Mouse (Mus musculus) spleen, adult 12 weeks (tissue): ENCODE results near the gene Shisa5.

Experiments used
- DNase-seq: peaks from one replicate; pipeline ENCODE4 v3.0.0; 2022; ENCODE audit warnings: low spot score

The Shisa5 gene

DNA sequence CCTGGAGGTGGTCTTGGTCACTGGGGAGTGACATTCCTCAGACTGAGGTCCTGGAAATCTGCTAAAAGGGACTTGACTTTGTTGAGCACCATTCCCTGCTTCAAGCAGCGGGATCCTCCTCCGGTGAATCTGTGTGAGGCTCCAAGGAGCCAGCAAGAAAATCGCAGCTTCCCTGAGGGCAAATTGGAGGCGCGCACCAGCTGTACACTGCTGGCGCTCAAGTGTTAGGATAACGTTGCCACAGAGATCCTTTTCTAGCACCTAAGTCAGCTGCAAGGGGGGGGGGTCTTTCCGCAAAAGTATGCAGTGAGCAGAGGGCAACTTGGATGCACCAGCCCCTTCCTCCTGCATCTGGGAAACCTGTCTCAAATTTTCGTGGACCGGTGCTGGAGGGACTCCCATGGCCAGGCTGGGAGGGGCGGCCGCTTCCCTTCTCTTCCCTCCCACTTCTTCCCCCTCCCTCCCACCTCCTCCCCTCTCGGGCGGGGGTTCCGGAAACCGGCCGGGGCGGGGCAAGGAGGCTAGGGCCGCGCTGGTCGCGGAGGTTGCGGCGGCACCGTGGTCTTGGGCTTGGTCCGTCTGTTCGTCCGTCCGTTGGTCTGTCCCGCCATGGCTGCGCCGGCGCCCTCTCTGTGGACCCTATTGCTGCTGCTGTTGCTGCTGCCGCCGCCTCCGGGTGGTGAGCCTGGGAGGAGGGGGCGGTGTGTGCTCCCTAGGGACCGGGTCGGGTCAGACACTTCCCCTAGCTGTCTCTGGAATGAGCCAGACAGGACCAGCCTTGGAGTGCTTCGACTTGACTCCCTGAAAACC lies at the start of gene Shisa5:
Shisa5 (plus strand) TSS at position 480 of the 810 bp plus-strand sequence.
- DNase-seq: no peak

DNA sequence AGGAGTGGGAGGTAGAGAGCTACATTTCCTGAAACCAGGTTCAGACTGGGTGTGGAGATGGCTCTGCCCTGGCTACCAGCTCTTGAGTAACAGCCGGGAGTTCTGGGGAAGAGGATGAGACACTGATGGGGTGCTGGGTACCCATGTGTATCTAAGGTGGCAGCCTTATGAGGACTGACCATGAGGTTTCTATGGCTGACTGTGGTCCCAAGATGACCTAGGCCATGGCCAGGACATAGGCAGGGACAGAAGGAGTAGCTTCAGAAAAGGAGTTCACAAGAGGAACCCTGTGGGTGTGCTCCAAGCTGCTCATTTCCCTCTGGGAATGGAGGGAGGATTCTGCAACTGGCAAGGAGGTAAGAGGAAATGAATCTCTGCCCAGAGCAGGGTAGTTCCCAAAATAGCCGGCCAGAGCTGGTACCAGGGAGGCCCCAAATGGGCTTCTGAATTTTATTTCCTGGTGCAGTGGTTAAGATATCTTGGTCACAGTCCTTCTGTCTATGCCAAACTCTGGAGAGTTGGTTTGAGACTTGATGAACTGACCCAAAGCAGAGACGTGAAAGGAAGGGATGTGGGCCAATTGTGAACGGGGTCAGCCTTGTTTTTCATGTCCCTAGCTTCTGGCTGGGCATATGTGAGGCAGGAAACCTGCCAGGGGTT lies 48.4 kb upstream of the Shisa5 start:
- no peak for DNase-seq

DNA sequence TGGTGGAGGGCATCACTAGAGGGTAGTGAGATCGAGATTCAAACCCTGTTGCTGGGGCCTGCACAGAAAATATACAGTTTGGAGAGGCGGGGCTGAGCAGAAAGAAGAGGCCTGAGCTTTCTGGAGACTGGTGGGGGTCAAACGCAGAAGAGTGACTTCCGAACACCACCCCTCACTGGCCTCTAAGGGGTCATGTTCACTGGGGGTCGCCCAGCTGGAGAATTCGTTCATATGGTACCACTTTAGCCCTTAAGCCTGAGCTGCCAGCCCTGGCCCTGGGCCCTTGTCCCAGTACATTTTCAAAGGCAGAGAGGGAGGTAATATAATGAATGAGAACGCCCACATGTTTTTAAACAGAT lies 47.9 kb upstream of the Shisa5 start:
- DNase-seq: no peak

DNA sequence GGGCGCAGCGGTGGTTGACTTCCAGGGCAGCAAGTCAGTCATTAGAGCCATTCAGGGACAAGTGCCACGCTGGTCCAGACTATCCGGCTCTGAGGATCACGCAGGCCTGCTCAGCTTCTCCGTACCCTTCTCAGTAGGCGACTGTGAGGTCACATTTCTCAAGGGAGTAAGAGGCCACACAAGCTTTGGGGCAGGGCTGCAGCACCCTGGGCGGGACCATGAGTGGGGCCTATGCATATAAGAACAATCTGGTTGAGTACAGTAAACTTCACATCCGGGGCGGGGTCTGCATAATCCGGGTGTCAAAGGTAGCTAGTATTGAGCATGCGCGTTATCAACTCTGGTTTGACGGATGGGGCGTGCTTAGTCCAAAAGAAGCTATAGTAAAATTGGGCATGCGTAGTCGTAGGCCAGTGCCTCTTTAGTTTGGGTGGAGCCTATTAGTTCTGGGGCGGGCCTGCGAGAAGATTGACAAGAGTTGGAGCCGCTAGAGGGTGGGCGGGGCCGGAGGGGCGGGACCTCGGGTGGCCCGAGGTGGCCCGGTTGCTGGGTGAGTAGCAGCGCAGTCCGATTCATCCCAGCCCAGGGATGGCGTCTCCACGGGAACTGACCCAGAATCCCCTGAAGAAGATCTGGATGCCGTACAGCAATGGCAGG lies 46.8 kb upstream of the Shisa5 start, which contains the start of gene Pfkfb4:
Pfkfb4 (plus strand) TSS at position 351 of the 657 bp plus-strand sequence.
- DNase-seq: peak; percentile 86

- no peak for DNase-seq
These were observed 46.3 kb upstream of the Shisa5 start for GRCm38 (mm10) chr9:108992085-108992469.

DNA sequence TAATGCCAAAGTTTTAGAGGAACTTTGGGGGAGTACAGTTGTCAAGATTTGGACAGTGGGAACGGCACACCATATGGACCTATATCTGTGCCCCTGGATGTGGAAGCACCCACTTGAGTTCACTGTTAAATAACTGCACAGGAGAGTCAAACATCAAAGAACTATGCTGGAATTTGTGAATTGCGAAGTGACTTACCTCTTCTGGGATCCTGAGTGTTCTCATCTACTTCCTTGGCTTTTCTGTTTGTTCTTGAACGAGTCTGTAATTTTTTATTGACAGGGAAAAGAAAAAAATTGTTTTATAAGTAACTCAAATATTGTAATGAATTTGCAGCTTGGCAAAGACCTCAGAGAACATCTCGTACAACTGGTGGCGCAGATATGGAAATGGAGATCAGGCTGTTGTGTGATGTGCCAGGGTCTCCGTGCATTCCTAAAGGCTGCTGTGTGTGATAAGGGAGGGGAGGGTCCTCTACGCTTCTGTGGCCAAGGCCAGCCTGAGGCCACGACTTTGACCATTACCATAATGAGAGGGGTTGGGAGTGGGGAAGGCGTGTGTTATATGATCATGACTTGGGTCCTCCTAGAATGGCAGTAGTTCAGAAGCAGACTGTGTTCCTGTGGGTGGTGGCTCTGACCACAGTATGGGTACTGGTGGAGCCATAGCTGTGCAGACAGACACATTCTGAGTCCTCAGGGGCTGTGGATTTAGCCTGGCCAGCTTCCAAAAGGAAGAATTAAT lies 45.6 kb upstream of the Shisa5 start:
- DNase-seq: no peak

- no peak for DNase-seq
These were observed 42.0 kb upstream of the Shisa5 start for GRCm38 (mm10) chr9:108996411-108996810.

- DNase-seq: no peak
These were observed 39.8 kb upstream of the Shisa5 start for GRCm38 (mm10) chr9:108998287-108999166.

DNA sequence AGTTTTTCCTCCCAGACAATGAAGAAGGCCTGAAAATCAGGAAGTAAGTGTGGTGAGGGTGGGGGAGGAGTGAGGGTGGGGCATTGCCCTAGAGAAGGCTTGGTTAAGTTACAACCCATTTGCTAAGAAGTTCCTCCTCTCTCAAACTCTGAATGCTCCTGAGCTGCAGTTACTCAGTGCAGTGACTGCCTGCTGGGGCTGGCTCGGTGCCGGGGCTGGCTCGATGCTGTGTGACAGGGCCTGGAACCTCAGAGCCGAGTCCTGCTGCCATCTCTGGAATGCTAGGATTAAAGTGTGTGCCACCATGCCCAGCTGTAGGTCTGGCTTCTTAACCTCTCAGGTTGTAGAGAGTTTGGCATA lies 39.2 kb upstream of the Shisa5 start:
- DNase-seq: no peak

GRCm38 (mm10) chr9:109000726-109001125 lies 37.6 kb upstream of the Shisa5 start:
- DNase-seq: peak; percentile 48

DNA sequence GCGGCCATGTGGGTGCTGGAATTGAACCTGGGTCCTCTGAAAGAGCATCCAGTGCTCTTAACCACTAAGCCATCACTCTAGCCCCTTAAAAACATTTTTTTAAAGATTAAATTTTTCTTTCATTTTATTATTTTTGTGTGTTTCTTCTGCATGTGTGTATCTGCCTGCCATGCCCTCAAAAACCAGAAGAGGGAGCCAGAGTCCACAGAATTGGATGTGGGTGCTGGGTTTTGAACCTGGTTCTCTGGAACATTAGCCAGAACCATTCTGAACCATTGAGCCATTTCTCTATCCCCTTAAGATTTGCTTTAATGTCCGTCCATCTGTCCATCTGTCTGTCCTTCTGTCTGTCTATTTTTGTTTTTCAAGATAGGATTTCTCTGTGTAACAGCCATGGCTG lies 35.2 kb upstream of the Shisa5 start:
- DNase-seq: peak; percentile 50

GRCm38 (mm10) chr9:109007025-109007780 lies 31.2 kb upstream of the Shisa5 start:
- no peak for DNase-seq

- DNase-seq: no peak
These were observed 30.3 kb upstream of the Shisa5 start for GRCm38 (mm10) chr9:109008081-109008480.

DNA sequence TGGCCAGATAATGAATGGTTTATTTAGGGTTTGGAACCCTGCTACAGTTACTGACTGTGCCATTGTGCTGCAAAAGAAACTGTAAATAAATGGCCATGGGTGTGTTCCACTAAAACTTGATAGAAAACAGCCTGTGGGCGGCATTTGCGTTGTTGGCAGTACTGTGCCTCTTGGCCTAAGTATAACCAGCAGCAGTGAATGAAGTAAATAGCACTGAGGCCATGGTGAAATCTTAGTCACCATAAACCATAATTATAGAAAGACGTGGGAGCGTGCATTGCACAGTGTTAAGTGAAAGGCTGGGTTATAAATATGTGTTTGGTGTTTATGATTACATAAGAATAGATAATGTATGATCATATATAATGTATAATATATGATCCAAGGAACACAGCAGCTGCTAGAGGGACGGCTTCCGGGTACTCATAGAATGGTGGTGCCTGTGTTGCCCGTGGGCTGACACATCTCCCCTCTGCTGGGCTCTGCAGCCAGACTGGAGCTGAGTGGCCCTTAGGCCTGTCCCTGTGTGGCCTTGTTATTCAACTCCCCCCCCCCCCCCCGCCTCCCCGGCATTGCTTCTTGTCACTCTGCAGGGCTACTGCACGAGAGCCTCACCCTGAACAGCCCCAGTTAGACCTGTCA lies 29.2 kb upstream of the Shisa5 start:
- DNase-seq: no peak

DNA sequence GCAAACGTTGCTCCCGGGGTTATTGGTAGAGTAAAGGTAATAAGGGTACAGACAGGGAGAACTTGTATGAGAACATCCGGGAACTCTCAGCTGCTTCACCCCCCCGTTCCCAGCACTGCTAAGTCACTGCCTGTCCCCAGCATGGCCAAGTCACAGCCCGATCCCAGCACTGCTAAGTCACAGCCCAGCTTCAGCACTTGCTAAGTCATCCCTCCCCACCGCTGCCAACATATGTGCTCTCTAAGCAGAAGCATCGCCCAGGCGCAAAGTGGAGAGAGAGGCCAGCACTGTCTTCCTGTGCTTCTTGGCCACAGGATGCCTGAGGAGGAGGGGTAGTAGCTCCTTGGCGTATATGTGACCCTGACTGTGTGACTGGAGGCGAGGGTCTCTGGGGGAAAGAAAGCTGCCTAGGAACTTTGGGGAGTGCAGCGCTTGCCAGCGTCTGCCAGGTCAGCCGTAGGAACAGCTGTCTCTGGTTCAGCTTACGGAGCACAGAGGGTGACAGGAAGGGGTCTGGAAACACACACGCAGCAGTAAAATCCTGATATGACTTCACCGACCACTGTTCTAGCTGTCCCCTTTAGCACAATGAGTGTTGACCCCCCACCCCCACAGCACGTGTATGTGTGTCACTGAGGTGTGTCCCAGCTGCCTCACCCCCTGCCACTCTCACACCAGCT lies 28.6 kb upstream of the Shisa5 start:
- DNase-seq: no peak

GRCm38 (mm10) chr9:109010316-109010690 lies 28.1 kb upstream of the Shisa5 start:
- no peak for DNase-seq

DNA sequence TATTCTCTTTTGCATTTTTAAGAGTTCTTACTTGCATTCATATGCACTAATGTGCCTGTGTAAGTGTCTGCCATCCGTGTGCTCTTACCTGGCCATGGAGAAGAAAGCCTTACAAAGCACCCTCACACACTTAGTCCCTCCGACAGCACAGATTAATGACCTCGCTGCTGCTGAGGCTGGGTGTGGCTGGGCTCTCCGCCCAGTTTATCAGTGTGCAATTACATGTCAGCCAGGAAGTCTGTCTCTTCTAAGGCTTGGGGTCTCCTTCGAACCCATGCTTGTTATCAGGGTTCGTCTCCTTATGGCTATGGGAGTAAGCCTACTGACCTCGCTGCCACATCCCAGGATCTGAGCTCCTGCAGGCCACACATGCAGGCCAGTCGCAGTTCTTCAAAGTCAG lies 23.0 kb upstream of the Shisa5 start:
- no peak for DNase-seq

DNA sequence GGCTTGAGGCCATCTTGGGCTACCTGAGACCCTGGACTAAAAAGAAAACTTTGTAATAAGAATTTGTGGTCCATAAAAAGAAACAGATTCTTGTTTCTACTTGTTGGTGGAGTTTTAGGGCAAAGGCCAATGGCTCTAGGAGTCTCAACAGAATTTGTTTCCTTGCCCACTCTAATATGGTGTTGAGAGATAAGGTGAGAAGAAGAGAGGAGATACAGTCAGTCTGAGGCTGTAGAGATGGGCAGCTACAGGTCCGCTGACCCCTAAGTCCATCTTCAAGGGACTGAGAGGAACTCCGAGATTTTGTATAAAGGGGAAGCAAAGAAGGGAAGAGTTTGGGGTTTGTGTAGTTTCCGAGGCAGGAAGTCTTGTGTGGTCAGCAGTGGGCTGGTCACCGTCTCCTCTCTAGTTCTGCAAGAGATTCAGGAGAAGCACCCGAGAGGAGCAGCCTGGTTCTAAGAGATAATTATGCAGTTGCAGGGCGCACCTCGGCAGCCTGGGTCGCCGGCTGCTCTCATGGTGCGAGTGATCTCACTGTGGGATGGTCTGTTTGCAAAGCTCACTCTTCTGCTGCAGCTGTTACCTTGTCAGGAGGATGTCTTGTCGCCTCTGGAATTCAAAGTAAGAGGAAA lies 21.3 kb upstream of the Shisa5 start:
- DNase-seq: no peak

DNA sequence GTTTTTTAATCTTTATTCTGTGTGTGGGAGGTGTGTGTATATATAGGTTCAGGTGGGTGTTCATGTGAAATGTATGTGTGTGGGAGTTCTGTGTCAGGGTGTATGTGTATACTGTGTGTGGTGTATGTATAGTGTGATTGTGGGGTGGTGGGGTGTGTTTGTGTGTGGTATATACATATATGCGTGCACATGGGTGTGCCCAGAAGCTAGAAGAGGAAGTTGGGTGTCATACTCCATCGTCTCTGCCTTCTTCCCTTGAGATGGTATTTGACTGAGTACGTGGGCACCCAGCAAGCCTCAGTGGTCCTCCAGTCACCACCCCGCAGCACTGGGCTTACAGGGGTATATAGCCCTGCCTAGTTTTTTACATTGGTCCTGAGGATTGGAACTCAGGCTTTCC lies 16.9 kb upstream of the Shisa5 start:
- no peak for DNase-seq
